Mouse (Mus musculus) 416B (cell line): ENCODE measurements around the gene Gm20425.

Experiments
- DNase-seq: peaks from one replicate; pipeline ENCODE4 v3.0.0; 2011; ENCODE audit warnings: low read depth

Gene Gm20425

DNA sequence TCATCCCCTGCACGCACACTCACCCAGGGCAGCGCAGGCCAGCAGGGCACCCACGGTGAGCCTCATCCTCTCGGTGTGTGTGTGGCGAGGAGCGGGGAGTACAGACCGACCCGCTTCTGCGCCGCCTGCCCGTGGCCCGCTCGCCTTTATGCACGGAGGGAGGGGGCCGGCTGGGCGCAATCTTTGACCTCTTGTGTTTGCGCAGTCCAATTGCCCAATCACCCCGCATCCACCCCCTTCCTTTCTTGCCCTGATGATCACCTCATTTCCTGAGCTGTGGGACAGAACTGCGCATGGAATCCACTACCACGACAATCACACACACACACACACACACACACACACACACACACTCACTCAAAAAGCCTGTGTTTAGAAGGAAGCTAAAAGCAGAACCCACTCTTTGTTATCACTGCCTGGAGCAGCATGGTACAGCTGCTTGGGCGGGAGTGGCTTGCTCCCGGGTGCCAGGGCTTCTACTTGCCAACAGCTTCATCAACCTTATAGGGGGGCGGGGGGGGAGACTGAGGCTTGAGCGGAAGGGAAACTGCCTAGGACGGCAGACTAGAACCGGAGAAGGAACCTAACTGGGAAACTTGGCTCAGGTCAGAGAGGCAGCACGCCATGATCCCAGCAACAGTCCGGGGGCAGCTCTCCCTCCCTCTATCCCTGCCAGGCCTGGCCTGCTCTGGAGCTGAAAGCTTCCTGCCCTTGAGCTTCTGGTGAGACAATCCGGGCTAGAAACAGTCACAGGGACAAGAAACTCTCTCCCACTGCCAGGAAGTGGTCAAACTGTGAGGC, at the start of gene Gm20425, which contains the start of gene Trf:
TSS of gene Gm20425 (minus strand) at position 157 of the 801 bp plus-strand sequence.
TSS of gene Trf (minus strand) at position 294 of the 801 bp plus-strand sequence.
- peak; percentile 96 for DNase-seq

DNA sequence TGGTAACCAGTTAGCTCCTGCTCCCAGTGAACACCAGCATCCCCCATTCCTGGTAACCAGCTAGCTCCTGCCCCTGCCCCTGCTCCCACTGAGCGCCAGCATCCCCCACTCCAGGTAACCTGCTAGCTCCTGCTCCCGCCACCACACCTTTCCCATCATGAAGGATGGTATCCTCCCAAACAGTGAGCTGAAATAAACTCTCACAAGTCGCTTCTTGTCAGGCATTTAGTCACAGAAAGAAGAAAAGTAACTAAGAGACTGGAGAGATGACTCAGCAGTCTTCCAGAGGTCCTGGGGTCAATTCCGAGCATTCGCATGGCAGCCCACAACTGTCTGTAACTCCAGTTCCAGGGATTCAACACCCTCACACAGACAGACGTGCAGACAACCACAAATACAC, 46.8 kb upstream of the Gm20425 start:
- DNase-seq = no peak

DNA sequence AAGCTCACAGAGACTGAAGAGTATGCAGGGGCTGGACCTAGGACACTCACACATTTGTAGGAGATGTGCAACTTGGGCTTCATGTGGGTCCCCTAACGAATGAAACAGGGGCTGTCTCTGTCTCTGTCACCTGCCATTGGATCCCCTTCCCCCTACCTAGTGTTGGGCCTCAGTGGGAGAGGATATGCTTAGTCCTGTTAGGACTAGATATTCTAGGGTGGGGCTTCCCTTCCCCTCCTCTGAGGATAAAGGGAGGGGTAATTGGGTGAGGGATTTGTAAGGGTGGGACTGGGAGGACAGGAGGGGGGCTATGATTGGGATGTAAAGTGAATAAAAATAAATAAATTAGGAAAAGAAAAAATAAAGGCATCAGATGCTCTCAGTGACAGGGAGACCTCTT, 45.6 kb upstream of the Gm20425 start:
- DNase-seq = no peak

DNA sequence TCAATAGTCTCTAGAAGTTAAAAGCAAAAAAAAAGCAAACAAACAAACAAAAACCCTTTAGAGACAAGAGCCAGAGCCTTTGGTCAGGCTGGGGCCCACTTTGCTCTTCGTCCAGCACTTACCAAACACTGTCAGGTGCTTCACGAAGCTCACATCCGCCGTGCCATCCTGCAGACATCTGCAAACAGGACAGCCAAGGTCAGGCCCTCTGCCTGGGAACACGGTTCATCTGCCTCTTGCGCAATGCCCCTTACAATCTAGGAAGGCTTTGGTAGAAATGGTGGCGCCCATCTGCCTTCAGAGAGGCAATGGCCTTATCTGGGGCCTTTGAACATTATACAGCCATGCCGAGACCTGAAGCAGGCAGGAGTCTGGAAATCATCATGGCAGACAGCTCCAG, 44.7 kb upstream of the Gm20425 start:
- peak; percentile 9 for DNase-seq

DNA sequence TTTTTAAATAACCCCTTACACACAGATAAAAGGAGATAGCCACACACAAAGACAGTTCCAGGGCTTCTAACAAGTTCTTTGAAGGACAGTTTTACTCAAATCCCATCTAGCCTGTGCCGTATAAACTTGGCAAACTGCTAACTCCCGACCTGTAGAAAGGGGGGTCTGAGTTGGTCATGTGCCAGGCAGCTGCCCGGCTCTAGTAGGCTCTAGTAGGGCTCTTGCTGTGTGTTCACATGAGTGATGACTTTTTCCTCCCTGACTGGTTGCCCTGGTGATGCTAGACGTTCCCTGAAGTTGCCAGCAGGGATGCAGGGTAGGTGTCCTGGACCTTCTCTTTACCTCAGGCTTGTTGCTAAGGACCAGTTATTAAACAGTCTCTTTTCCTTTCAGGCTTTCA, 41.0 kb upstream of the Gm20425 start:
- DNase-seq = no peak

DNA sequence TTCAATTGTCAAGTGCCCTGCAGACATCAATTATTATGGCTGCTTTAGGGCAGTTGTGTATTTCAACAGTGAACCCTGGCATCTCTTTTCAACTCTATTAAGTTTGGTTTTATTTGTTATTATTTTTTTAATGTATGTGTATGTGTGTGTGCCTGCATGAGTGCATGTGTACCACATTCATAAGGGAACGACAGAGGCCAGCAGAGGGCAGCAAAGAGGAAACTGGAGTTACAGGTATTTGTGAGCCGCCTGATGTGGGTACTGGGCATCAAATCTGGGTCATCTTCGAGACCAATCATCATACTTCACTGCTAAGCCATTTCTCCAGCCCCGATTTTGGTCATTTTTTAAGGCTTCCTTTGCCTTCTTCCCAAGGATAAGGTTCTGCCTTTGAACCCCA, 35.7 kb upstream of the Gm20425 start:
- DNase-seq = no peak

DNA sequence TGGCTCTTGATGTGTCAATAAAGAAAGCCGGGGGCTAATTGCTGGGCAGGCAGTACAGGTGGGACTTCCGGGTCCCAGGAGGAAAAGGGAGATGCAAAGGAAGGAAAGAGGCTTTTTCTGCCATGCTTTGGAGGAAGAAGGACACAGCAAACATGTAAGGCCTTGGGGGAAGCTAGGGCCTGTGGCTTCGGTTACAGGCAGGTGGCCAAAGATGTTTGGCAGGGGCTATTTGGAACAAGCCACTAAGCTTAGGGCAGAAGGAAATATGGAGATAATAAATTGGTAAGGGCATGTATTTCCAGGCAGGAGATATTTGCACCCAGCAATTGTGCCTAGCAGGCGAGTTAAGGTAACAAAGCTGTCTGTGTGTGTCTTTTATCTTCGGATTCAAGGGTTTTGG, 22.8 kb upstream of the Gm20425 start:
- DNase-seq = no peak

DNA sequence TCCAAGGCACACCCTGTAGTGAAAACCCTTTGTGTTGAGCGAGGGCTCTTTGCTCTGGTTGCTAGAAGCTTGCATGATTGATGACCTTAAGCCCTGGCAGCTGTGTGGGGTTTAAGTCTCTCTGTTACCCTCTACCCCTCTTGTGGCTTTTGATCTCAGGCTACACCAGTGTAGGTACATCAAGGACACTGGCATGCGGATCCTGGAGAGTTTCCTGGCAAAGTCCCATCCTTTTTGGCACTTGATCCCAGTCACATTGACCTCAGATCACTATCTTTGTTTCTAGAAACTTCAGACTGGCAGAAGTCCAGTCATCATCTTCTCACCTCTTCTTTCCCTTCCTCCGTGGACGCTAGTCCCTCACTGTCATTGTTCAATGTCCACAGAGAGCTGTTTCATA, 18.5 kb upstream of the Gm20425 start:
- DNase-seq = no peak

DNA sequence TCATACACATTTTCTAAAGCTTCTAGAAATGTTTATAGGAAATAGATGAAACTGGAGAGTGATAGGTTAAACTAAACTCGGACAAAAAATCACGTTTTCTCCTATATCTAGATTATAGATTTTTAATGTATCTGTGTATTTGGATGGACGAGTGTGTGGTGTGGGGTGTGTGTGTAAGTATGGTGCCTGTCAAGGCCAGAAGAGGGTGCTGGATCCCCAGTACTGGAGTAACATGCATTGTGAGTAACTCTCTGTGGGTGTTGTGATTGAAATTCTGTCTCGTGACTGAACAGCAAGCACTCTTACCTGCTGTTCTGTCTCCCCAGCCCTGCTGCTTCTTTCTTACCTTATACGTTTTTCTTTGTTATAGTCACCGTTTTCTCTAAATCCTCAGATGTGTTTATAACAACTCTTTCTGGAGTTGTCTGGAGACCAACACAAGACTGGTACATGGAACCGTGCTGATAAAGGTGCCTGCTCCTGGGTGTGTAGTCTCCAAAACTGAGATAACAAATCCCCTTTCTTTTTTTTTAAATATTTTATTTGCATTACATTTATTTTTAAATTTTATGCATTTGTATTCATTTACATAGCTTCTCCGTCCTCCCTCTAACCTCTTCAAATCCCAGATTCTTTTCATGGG, 16.5 kb upstream of the Gm20425 start:
- peak; percentile 18 for DNase-seq

DNA sequence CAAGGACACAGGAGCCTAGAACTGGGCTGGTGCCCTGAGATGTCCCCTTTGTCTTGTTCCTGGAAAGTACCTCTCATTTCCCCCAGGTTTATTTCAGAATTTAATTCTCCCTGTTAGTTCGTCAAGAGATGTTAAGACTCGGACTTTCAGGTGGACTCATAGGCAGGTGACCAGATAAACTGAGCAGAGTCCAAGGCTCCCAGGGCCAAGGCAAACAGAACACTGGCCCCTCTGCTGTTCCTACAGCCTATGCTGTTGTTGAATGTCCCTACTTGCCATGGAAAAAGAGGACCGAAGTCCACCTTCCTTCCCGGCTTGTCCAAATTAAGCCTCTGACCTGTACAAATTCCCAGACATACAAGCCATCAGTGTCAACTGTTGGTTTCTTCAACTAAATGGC, 13.5 kb upstream of the Gm20425 start:
- no peak for DNase-seq

DNA sequence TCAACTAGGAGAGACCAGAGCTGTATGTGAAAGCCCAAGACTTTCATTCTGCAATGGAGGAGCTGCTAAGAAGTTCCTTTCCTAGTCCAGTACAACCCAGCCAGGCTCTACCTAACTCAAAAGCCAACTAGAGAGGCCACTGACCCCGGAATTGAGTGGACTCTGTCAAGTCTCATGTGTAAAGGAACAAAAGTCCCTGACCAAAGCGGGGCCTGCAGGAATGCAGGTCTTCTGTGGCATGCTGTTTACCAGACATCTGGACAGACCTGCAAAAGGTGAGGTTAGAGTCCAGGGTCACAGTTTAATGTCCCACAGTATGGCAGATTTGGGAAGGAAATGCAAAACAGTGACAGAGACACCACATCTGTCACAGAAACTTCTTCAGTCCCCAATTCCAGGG, 11.1 kb upstream of the Gm20425 start:
- DNase-seq = no peak

DNA sequence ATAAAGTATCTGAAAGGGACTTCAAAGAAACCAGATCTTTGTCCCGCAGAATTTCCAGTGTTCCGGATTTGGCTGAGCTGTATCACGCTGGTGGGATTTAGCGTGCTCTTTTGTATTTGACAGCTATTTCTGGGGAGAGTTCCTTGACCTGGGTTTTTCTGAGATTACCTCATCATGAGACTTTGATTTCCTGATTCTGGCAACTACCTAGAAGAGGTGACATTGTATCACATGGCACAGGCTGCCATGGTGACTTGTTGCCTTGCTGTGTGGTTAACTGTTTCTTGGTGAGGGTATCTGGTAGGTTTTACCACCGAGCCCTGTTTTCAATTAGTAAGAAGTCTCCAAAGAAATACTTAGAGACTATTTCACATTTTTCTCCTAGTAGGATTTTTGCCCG, 9.4 kb upstream of the Gm20425 start:
- no peak for DNase-seq

DNA sequence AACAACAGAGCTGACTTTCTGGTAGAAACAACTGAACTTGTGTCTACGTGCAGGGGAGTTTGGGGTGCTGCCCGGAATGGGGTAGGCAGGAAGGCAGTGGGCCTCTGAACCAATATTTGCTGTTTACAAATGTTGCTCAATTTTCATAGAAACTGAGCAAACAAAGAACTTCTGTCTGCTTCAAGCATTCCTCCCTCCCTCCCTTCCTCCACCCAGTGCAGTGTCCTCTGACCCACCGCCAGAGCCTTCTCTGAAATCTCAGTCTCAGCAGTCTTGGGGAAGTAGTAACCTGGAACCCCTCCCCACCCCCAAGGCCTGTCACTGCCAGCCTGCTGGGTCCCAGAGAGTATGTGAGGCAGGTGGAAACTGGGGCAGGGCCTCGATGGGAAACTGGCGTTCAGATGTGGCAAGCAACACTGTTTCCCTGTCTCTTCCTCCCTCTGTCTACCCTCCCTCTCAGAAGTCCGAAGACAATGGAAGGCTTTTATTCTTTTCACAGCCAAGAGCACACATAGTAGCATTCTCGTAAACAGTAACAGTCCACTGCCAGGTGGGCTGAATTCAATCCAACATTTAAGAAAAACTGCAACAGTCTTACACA, 4.6 kb upstream of the Gm20425 start:
- DNase-seq = no peak

DNA sequence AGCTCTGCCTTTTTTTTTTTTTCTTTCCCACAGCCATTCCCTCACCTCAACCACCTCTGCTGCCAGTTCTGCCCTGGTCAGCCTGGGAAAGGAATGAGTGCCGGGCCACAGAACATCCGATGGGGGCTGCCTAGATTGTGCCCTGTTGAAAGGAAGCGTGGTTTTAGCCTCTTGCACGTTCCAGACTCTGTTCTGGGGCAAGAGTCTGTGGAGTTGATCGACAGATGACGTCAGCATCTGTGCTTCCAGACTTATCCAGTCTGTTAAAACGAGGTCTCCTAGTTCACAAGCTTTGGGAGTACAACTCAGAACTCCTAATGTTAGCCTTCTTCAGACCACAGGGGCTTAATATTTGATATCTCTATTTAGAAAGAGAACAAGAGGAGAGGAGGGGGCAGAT, 4.0 kb upstream of the Gm20425 start:
- DNase-seq = peak; percentile 40

DNA sequence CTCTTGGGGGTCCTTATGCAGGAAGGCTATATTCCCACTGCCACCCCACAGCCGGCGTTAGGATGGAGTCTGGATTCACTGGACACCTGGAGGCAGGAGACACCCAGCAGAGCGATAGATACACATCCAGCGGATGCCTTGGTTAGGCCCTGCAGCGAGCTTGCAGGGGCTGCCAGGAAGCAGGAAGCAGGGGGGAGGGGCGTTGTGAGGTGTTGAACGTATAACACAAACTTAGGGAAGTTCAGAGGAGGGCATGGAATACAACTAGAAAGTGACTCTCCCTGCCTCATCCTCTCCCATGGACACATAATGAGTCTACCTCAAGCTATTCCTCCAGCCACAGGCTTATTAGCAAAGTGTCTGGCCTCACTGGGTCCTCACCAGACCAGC, 2.9 kb upstream of the Gm20425 start:
- no peak for DNase-seq

DNA sequence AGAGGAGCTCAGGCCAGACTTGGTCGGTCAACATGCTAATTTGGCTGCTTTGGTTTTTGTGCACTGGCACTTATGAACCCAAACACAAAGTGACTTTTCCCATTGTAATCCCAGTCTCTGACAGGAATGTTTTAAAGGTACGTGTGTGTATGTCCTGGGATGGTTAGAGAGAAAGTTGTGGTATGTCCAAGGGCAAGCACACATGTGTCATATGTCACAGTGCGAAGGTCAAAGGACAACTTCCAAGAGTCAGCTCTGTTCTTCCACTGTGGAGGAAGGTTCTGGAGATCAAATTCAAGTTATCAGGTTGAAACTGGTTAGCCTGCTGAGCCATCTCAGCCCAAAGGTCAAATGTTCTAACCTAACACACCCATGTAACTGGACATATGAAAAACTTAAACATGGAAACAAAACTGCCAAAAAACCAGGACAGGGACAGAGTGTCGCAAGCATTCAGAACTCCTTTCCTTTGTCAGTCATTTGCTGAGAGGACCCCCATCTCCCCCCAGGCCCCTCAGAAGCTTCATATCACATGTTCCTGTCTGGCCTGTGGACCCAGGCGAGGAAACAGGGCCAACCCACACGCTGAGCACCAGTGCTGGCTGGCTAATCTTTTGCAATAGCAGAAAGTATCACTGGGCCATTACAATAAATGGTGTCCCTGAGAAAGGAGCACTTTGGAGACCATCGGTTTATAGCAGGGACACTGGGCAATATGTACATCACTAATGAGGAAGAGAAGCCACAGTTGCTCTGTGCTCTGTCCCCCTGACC, 2.3 kb upstream of the Gm20425 start:
- no peak for DNase-seq

DNA sequence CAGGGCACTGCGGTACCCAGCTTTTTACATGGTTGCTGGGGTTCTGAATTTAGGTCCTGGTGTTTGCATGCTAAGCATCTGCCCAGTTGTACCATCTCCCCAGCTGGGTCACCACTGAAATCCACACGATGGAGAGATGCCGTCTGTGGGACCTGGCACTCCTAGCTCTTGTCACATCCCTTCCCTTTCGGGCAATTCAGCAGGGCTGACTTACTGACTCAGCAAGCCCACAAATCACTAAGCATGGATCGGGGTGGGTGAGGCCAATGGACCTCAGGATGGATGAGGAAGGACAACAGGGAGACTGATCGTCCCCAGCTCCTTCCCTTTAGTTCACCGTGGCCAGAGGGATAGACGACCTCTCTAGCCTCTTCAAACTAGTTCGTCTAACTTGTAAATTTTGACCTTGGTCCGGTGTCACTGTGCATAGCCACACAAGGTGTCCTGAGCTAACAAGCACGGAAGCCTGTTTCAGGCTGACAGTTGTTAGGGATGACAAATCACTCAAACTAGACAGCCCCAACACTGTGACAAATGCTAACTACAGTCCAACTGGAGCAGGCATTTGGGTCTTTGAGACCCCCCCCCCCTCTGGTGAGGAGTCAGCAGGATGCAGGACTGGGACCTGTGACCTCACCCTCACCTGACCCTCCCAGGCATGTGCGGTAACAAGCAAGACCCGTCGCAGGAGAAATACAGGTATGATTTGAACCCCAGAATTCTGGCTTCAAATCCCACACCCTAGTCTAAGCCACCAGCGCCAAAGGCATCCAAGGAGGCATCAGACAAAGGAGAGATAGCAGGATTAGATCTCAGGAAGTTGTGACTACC, 855 bp downstream of the Gm20425 start:
- DNase-seq = no peak

DNA sequence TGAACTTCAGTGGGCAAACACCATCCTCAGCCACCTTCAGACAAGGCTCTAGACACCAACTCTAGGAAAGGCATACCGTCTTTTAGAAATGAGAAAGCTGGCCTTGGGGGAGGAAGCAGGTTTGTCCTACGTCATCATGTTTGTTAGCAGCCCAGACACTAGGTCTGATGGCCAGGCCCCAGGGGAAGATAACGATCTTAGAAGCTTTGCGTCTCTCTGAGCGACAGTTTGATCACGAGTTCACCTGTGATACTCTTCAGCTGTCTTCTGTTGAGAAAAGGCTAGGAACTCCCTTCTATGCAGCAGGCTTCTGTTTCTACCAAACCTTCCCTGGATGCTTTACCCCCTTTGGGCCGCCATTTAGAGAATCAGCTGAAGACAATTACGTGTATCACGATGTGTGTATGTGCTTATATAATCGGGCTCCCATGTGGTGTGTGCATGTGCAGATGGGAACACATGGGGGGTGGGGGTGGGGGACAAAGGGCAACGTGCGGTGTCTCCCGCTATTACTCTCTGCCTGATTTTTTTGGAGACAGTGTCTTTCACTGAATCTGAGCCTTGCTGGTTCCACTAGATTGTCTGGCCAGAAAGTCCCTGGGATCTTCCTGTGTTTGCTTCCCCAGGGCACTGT, 1.6 kb downstream of the Gm20425 start:
- DNase-seq = no peak

DNA sequence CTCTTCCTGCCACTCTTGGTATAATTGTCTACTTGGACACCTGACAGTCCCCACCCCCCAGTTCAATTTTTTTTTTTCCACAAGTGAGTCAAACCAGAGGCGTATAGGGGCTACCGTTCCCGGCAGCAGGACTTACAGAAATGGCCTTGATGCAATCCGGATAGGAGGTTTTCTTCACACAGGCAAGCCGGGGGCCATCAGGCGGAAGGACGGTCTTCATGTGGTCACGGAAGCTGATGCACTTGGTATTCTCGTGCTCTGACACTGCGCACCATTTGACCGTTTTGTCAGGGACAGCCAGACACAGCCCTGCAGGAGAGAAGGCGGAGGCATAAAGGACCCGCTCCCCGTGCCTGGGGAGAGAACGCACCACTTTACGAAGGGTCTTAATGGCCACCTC, 2.3 kb downstream of the Gm20425 start:
- no peak for DNase-seq

DNA sequence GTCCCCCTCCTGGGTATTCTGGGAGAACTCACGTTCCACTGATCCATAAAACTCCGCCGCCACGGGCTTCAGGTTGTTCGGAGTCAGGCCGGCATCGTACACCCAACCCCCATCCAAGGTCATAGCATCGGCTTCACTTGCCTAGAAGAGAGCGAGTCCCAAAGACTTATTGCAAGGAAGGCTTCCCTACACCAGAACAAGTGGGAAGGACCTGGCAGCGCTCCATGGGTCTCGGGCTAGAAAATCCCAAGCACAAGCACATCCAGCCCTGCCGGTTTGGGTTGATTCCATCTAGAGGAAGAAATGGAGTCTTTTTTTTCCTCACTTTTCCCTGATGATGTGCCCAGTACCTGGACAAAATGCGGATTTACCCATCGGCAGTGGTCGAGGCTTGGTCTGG, 3.3 kb downstream of the Gm20425 start:
- DNase-seq = no peak

DNA sequence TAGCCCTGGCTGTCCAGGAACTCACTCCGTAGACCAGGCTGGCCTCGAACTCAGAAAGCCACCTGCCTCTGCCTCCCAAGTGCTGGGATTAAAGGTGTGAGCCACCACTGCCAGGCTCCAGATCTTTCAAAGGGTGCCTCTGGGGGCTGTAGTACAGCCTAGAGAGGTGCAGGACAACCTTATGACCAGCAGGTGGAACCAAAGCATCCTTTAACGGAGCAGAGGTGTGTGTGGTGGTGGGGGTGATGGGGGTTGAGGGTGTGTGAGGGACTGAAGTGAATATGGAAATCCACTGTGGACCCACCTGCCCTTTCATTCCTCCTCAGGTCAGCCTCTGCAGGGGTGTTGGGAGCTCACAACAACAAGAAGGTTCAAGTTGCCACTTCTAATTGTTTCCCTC, 4.6 kb downstream of the Gm20425 start:
- DNase-seq = peak; percentile 53
